Mouse (Mus musculus) thymus, adult 2 months (tissue): ENCODE data around the gene Rarres1. TPM values are rescaled to one million over a fixed set of nuclear protein-coding genes. Genes with fewer than 3 reads are reported as not detected.

ENCODE experiments used
- DNase-seq: peaks from one replicate; pipeline ENCODE4 v3.0.0; 2021
- H3K27ac ChIP-seq: fragments of 200-500 bp; 2 replicates; pipeline ENCODE4 v1.5.1; 2012; ENCODE audit warnings: low read length, control low read depth; ENCODE audit not compliant: control insufficient read depth, insufficient read depth
- H3K27me3 ChIP-seq: fragments of 200-500 bp; 2 replicates; pipeline ENCODE4 v1.6.1; 2012; ENCODE audit warnings: mild to moderate bottlenecking, low read length, moderate library complexity, mixed read lengths; ENCODE audit not compliant: control insufficient read depth, insufficient read depth
- H3K36me3 ChIP-seq: fragments of 200-500 bp; 2 replicates; pipeline ENCODE4 v1.6.1; 2012; ENCODE audit warnings: mild to moderate bottlenecking, low read length, moderate library complexity; ENCODE audit not compliant: control insufficient read depth, insufficient read depth
- H3K4me1 ChIP-seq: fragments of 200-500 bp; replicated peaks from 2 replicates; pipeline ENCODE4 v1.6.1; 2012; ENCODE audit warnings: low read length; ENCODE audit not compliant: control insufficient read depth, insufficient read depth
- H3K4me3 ChIP-seq: fragments of 200-500 bp; 2 replicates; pipeline ENCODE4 v1.5.1; 2012; ENCODE audit warnings: mild to moderate bottlenecking, low read length, control low read depth, moderate library complexity; ENCODE audit not compliant: control insufficient read depth, insufficient read depth
- CTCF ChIP-seq: fragments of 200-500 bp; IDR thresholded peaks from 2 replicates; pipeline ENCODE4 v1.5.1; 2012; ENCODE audit warnings: mild to moderate bottlenecking, control low read depth, low read length, moderate library complexity, borderline replicate concordance; ENCODE audit not compliant: control insufficient read depth, poor library complexity, insufficient read depth; ENCODE audit errors: extremely low read depth
- POLR2A ChIP-seq: fragments of 200-500 bp; IDR thresholded peaks from 2 replicates; pipeline ENCODE4 v1.6.1; 2012; ENCODE audit warnings: mild to moderate bottlenecking, low read length, control low read depth, moderate library complexity; ENCODE audit not compliant: control insufficient read depth, poor library complexity, insufficient read depth; ENCODE audit errors: extremely low read depth
- WGBS: fragments of 180-500 bp; shearing (Covaris S2); methylation state at CpG from one replicate; pipeline ENCODE4 v1.1.7; 2018; 5-methylcytosine and 5-hydroxymethylcytosine counted together
- polyA plus RNA-seq: library from polyadenylated mRNA; depleted of rRNA; stranded (reverse); fragments of >200 nt; gene quantifications from 2 replicates; pipeline ENCODE4 v1.2.3, GENCODE M21; 2012

Gene Rarres1
- polyA plus RNA-seq, 1 experiment: 2.8 TPM

GRCm38 (mm10) chr3:67473438-67473837, 41.9 kb downstream of the Rarres1 start:
- TF ChIP-seq CTCF (no peak), POLR2A (no peak)
- H3K36me3 ChIP-seq: peaks cover 16% of the 10 kb centered on the region
- no peaks in the 10 kb centered on the region for H3K4me1 ChIP-seq
- no peak for DNase-seq
- H3K4me3 ChIP-seq: no peak overlapping the region
- H3K27me3 ChIP-seq: no peaks in the 10 kb centered on the region
- whole genome bisulfite sequencing: 96% methylated on average over 6 of the region's 6 CpGs
- H3K27ac ChIP-seq: no peak overlapping the region

DNA sequence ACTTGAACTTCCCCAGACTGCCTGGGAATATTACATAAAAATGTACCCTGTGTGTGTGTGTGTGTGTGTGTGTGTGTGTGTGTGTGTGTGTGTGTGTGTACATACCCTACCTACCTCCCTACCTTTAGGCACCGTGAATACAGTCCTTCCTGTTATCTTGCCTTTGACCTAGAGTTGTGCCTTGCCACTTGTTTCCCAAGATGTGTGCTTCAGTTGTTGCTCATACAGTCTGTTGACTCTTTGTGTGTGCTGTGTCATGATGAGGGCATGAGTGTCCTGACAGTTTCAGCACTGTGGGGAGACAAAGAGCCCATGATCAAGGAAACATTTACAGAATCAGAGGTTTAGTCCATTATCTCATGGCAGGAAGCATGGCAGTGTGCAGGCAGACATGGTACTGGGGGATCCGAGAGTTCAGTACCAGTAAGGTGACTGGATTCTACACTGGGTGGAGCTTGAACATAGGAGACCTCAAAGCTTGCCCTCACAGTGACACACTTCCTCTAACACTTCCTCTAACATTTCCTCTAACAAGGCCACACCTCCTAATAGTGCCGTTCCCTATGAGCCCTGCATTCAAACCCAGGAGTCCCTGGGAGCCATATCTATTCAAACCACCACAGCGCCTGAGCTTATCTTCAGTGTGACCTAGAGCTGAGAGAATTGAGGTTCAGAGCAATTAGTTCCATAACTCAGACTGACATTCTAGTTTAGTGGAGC, 43.8 kb downstream of the Rarres1 start:
- TF ChIP-seq CTCF (no peak), POLR2A (no peak)
- 89% methylated on average over 4 of the region's 4 CpGs for WGBS
- DNase-seq: no peak
- H3K4me3 ChIP-seq: no peak overlapping the region
- no peaks in the 10 kb centered on the region for H3K27me3 ChIP-seq
- no peak overlapping the region for H3K27ac ChIP-seq
- no peaks in the 10 kb centered on the region for H3K4me1 ChIP-seq
- H3K36me3 ChIP-seq: peaks cover 20% of the 10 kb centered on the region

- Histone ChIP-seq H3K36me3 (peaks cover 12% of the 10 kb centered on the region), H3K4me1 (peaks cover 8% of the 10 kb centered on the region), H3K27me3 (no peaks in the 10 kb centered on the region), H3K4me3 (no peak overlapping the region), H3K27ac (no peak overlapping the region)
- no peak for DNase-seq
- TF ChIP-seq POLR2A (no peak), CTCF (no peak)
- 94% methylated on average over 2 of the region's 2 CpGs for WGBS
Measured at GRCm38 (mm10) chr3:67467281-67467680, 48.0 kb downstream of the Rarres1 start.

- TF ChIP-seq CTCF (no peak), POLR2A (no peak)
- WGBS: over 99% methylated on average over 5 of the region's 5 CpGs
- no peak overlapping the region for H3K27ac ChIP-seq
- no peaks in the 10 kb centered on the region for H3K27me3 ChIP-seq
- H3K4me3 ChIP-seq: no peak overlapping the region
- H3K4me1 ChIP-seq: peaks cover 8% of the 10 kb centered on the region
- no peak for DNase-seq
- H3K36me3 ChIP-seq: peaks cover 12% of the 10 kb centered on the region
Measured at GRCm38 (mm10) chr3:67466576-67466975, 48.7 kb downstream of the Rarres1 start.

DNA sequence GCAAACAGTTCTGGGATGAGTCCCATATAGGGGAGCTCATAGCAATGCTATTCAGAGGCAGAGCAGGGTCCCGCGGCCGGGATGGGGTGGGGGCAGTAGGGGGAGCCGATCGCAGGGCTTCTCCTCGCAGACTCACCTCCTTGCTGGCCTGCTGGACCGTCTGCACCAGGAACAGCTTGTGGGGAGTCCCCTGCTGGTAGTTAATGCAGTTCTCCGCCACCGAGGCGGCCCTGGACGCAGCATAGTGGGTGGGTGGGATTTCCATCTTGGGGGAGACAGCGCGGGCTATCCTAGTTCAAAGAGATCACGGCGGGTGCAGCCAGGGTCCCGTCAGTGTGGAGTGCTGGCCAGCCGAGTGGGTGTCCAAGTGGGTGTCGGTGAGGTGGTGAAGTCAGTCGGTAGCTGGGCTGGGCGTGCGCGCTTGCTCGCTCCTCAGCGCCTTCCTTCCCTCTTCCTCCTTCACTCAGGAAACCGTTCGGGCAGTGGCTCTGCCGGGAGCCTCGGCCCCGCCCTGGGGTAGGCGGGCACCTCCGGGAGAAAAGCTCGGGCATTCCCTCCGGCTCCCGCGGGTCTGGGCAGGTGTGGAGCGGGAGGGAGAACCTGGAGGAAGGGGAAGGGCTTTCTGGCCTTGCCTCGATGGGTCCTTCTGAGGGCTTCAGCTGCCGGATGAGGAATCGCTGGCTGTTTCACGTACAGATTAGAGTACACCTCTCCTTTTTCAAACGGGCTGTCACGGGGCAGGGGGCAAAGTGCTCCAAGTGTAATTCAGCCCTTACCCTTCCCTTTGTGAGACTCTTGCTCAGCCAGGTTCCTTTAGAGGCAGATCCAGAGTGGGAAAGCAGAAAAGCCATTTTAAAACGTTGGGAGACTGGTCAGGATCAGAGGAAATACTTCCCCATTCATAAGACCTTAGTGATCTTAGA, 51.6 kb downstream of the Rarres1 start, which contains the start of gene Lxn:
Gene Lxn (minus strand): TSS at position 477 of the 923 bp plus-strand sequence.
- peak; percentile 57 for DNase-seq
- H3K36me3 ChIP-seq: peaks cover 13% of the 10 kb centered on the region
- H3K4me3 ChIP-seq: peak within 1 kb of the TSS; percentile 93
- no peaks in the 10 kb centered on the region for H3K27me3 ChIP-seq
- TF ChIP-seq CTCF: 0 out of 2 replicates have a peak, but pooled peaks have one; percentile 23
- TF ChIP-seq POLR2A: 0 out of 2 replicates have a peak, but pooled peaks have one; percentile 34
- no peak within 1 kb of the TSS for H3K27ac ChIP-seq
- WGBS: 1% methylated on average over 43 of the region's 43 CpGs
- peaks cover 8% of the 10 kb centered on the region for H3K4me1 ChIP-seq

GRCm38 (mm10) chr3:67463001-67463400, 52.3 kb downstream of the Rarres1 start:
- H3K27me3 ChIP-seq: no peaks in the 10 kb centered on the region
- no peak overlapping the region for H3K27ac ChIP-seq
- H3K4me3 ChIP-seq: peak overlapping the region; percentile 93
- DNase-seq: peak; percentile 25
- TF ChIP-seq POLR2A: no peak
- no peak for TF ChIP-seq CTCF
- H3K4me1 ChIP-seq: peaks cover 8% of the 10 kb centered on the region
- WGBS: 3% methylated on average over 12 of the region's 12 CpGs
- H3K36me3 ChIP-seq: peaks cover 14% of the 10 kb centered on the region

DNA sequence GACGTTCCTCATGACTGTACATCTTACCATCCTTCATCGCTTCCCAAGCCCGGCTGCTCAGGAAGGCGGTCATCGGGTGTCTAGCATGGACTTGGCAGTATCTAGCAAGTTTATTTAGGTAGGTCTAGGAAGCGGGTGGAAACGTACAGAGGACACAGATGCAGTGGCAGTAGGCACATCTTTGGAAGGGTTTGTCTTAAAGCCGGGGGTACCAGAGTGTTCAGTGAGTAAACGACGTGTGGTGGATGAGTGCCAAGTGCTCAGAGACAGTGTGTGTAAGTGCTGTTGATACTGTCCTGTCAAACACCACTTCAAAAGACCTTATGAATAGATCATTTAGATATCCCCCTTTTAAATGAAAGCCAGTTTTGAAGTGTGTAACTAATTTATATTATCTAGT, 52.7 kb downstream of the Rarres1 start:
- WGBS: 66% methylated on average over 10 of the region's 10 CpGs
- Histone ChIP-seq H3K4me3 (no peak overlapping the region), H3K36me3 (peaks cover 16% of the 10 kb centered on the region), H3K4me1 (peaks cover 8% of the 10 kb centered on the region), H3K27me3 (no peaks in the 10 kb centered on the region), H3K27ac (no peak overlapping the region)
- DNase-seq: no peak
- TF ChIP-seq CTCF: no peak
